Mouse (Mus musculus): ENCODE data around the gene Cchcr1. TPM values are rescaled to one million over a fixed set of nuclear protein-coding genes. Genes with fewer than 3 reads are reported as not detected.

The Cchcr1 gene
- total RNA-seq, 1 experiment = 28.5 TPM

GRCm38 (mm10) chr17:35485702-35486101 is 31.2 kb upstream of the Cchcr1 start:
- no peaks in the 10 kb centered on the region for H3K36me3 ChIP-seq (ENCODE audit: control insufficient read depth, insufficient read depth, low read length, poor library complexity, severe bottlenecking)
- H3K27ac ChIP-seq (ENCODE audit: insufficient read depth, low read depth, low read length, poor library complexity, severe bottlenecking) = peak overlapping the region; percentile 78
- in situ Hi-C loops (cut with MboI; ENCODE audit: low sequenced_read_pairs in 2 of 2, unreplicated experiment in 2 of 2) = no loop called here
- DNase-seq (ENCODE audit: low read depth, low spot score) = peak; percentile 74
- peaks cover 2 to 22% of the 10 kb centered on the region in 2 experiments; a peak in 3 of 4 replicates for H3K4me1 ChIP-seq (ENCODE audit: control insufficient read depth in 2 of 2, insufficient read depth in 2 of 2, low read length in 2 of 2, poor library complexity in 1 of 2)
- H3K9ac ChIP-seq (ENCODE audit: insufficient read depth, low read depth, low read length, poor library complexity, severe bottlenecking) = no peak overlapping the region
- TF ChIP-seq MAFK (IDR thresholded peaks at IDR 0.05; ENCODE audit: insufficient read depth, low read depth, low read length) = no peak
- TF ChIP-seq ZC3H11A (IDR thresholded peaks at IDR 0.05; ENCODE audit: borderline replicate concordance, low read depth, low read length) = no peak
- TF ChIP-seq HCFC1 (IDR thresholded peaks at IDR 0.05; ENCODE audit: borderline replicate concordance, insufficient read depth, low read length) = peak; percentile 43; the same call in 1 of the 2 replicates
- no peak overlapping the region for H3K4me3 ChIP-seq (ENCODE audit: insufficient read depth in 1 of 2, low read depth in 1 of 2, low read length in 2 of 2, poor library complexity in 1 of 2, severe bottlenecking in 1 of 2)
- H3K9me3 ChIP-seq (ENCODE audit: control insufficient read depth, insufficient read depth, low read depth, low read length) = no peaks in the 10 kb centered on the region

DNA sequence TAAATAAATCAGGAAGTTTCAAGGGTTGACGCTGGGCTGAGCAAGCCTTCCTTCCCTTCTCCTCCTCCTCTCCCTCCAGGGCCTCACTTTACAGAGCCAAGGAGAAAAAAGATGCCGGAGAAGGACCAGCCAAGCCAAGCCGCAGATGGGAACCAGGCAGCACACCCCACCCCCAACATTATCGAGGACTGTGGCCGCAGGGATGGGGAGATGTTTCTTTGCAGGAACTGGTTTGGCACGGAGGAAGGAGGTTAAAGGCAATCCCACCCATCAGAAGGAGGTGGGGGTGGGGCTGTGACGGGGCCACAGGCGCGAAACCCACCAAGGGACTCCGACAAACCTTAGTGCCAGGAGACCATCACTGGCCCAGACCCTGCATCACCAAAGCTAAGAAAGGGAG is 30.2 kb upstream of the Cchcr1 start:
- Histone ChIP-seq H3K4me3 (ENCODE audit: insufficient read depth in 1 of 2, low read depth in 1 of 2, low read length in 2 of 2, poor library complexity in 1 of 2, severe bottlenecking in 1 of 2) (peak overlapping the region in 1 of 2 experiments; percentile 10; a peak in 1 of 4 replicates), H3K27ac (ENCODE audit: insufficient read depth, low read depth, low read length, poor library complexity, severe bottlenecking) (peak overlapping the region; percentile 52), H3K9me3 (ENCODE audit: control insufficient read depth, insufficient read depth, low read depth, low read length) (no peaks in the 10 kb centered on the region), H3K9ac (ENCODE audit: insufficient read depth, low read depth, low read length, poor library complexity, severe bottlenecking) (peak overlapping the region; percentile 6; the same call in 1 of the 2 replicates), H3K36me3 (ENCODE audit: control insufficient read depth, insufficient read depth, low read length, poor library complexity, severe bottlenecking) (no peaks in the 10 kb centered on the region), H3K4me1 (ENCODE audit: control insufficient read depth in 2 of 2, insufficient read depth in 2 of 2, low read length in 2 of 2, poor library complexity in 1 of 2) (peaks cover 2 to 28% of the 10 kb centered on the region in 2 experiments; a peak in 3 of 4 replicates)
- in situ Hi-C loops (cut with MboI; ENCODE audit: low sequenced_read_pairs in 2 of 2, unreplicated experiment in 2 of 2) = no loop called here
- TF ChIP-seq HCFC1 (IDR thresholded peaks at IDR 0.05; ENCODE audit: borderline replicate concordance, insufficient read depth, low read length) = no peak
- peak; percentile 58; the same call in 1 of the 2 replicates for TF ChIP-seq ZNF384 (IDR thresholded peaks at IDR 0.05; ENCODE audit: low read depth, low read length)
- no peak for DNase-seq (ENCODE audit: low read depth, low spot score)

- H3K9ac ChIP-seq (ENCODE audit: insufficient read depth, low read depth, low read length, poor library complexity, severe bottlenecking) = no peak overlapping the region
- no peak for TF ChIP-seq ZNF384 (IDR thresholded peaks at IDR 0.05; ENCODE audit: low read depth, low read length)
- TF ChIP-seq HCFC1 (IDR thresholded peaks at IDR 0.05; ENCODE audit: borderline replicate concordance, insufficient read depth, low read length) = no peak
- no peak for TF ChIP-seq MAFK (IDR thresholded peaks at IDR 0.05; ENCODE audit: insufficient read depth, low read depth, low read length)
- TF ChIP-seq ZC3H11A (IDR thresholded peaks at IDR 0.05; ENCODE audit: borderline replicate concordance, low read depth, low read length) = no peak
- no peak for TF ChIP-seq CHD2 (IDR thresholded peaks at IDR 0.05; ENCODE audit: low read depth, low read length)
- H3K4me1 ChIP-seq (ENCODE audit: control insufficient read depth in 2 of 2, insufficient read depth in 2 of 2, low read length in 2 of 2, poor library complexity in 1 of 2) = peaks cover 2 to 28% of the 10 kb centered on the region in 2 experiments; a peak in 3 of 4 replicates
- no peaks in the 10 kb centered on the region for H3K36me3 ChIP-seq (ENCODE audit: control insufficient read depth, insufficient read depth, low read length, poor library complexity, severe bottlenecking)
- H3K9me3 ChIP-seq (ENCODE audit: control insufficient read depth, insufficient read depth, low read depth, low read length) = no peaks in the 10 kb centered on the region
- in situ Hi-C loops (cut with MboI; ENCODE audit: low sequenced_read_pairs in 2 of 2, unreplicated experiment in 2 of 2) = no loop called here
- H3K27ac ChIP-seq (ENCODE audit: insufficient read depth, low read depth, low read length, poor library complexity, severe bottlenecking) = peak overlapping the region; percentile 63; the same call in 1 of the 2 replicates
- DNase-seq (ENCODE audit: low read depth, low spot score) = no peak
- no peak overlapping the region for H3K4me3 ChIP-seq (ENCODE audit: insufficient read depth in 1 of 2, low read depth in 1 of 2, low read length in 2 of 2, poor library complexity in 1 of 2, severe bottlenecking in 1 of 2)
Measured at GRCm38 (mm10) chr17:35488041-35488440, 28.9 kb upstream of the Cchcr1 start.

DNA sequence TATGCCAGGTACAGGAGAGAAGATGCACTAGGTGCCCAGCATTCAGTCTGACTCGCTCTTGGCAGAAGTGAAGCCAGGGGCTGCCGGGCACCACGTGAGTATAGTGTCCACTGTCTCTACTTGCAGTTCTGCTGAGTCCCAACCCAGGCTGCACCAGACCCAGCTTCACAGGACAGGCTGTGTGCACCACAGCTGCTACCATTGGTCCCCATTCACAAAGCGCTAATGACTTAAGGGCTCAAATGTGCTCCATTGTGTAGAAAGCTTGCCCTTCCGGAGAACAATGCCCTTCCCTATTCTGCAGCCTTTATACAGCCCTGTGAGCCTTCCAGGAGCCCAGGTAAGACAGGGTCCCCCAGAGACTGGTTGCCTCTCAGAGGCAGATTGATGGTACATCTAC is 26.6 kb upstream of the Cchcr1 start:
- TF ChIP-seq CHD2 (IDR thresholded peaks at IDR 0.05; ENCODE audit: low read depth, low read length) (0 out of 2 replicates have a peak, but pooled peaks have one; percentile 26), HCFC1 (IDR thresholded peaks at IDR 0.05; ENCODE audit: borderline replicate concordance, insufficient read depth, low read length) (no peak)
- peak overlapping the region; percentile 80; the same call in 1 of the 2 replicates for H3K27ac ChIP-seq (ENCODE audit: insufficient read depth, low read depth, low read length, poor library complexity, severe bottlenecking)

GRCm38 (mm10) chr17:35497124-35497523 is 19.8 kb upstream of the Cchcr1 start:
- TF ChIP-seq HCFC1 (IDR thresholded peaks at IDR 0.05; ENCODE audit: borderline replicate concordance, insufficient read depth, low read length) = no peak
- TF ChIP-seq CHD2 (IDR thresholded peaks at IDR 0.05; ENCODE audit: low read depth, low read length) = no peak
- no peak for TF ChIP-seq ZC3H11A (IDR thresholded peaks at IDR 0.05; ENCODE audit: borderline replicate concordance, low read depth, low read length)
- no peak for TF ChIP-seq MAFK (IDR thresholded peaks at IDR 0.05; ENCODE audit: insufficient read depth, low read depth, low read length)
- TF ChIP-seq ZNF384 (IDR thresholded peaks at IDR 0.05; ENCODE audit: low read depth, low read length) = no peak
- DNase-seq (ENCODE audit: low read depth, low spot score) = no peak
- Histone ChIP-seq H3K4me1 (ENCODE audit: control insufficient read depth in 2 of 2, insufficient read depth in 2 of 2, low read length in 2 of 2, poor library complexity in 1 of 2) (peaks cover 2 to 21% of the 10 kb centered on the region in 2 experiments; a peak in 3 of 4 replicates), H3K9ac (ENCODE audit: insufficient read depth, low read depth, low read length, poor library complexity, severe bottlenecking) (no peak overlapping the region), H3K9me3 (ENCODE audit: control insufficient read depth, insufficient read depth, low read depth, low read length) (no peaks in the 10 kb centered on the region), H3K36me3 (ENCODE audit: control insufficient read depth, insufficient read depth, low read length, poor library complexity, severe bottlenecking) (no peaks in the 10 kb centered on the region), H3K4me3 (ENCODE audit: insufficient read depth in 1 of 2, low read depth in 1 of 2, low read length in 2 of 2, poor library complexity in 1 of 2, severe bottlenecking in 1 of 2) (no peak overlapping the region), H3K27ac (ENCODE audit: insufficient read depth, low read depth, low read length, poor library complexity, severe bottlenecking) (no peak overlapping the region)
- in situ Hi-C loops (cut with MboI; ENCODE audit: low sequenced_read_pairs in 2 of 2, unreplicated experiment in 2 of 2) = no loop called here

More for the DNA sequence above, 26.6 kb upstream of the Cchcr1 start:
- in situ Hi-C loops (cut with MboI; ENCODE audit: low sequenced_read_pairs in 2 of 2, unreplicated experiment in 2 of 2) = no loop called here
- no peaks in the 10 kb centered on the region for H3K9me3 ChIP-seq (ENCODE audit: control insufficient read depth, insufficient read depth, low read depth, low read length)
- peak overlapping the region in 1 of 2 experiments; percentile 22; a peak in 1 of 4 replicates for H3K4me3 ChIP-seq (ENCODE audit: insufficient read depth in 1 of 2, low read depth in 1 of 2, low read length in 2 of 2, poor library complexity in 1 of 2, severe bottlenecking in 1 of 2)
- DNase-seq (ENCODE audit: low read depth, low spot score) = peak; percentile 63
- peak overlapping the region; percentile 30; the same call in 1 of the 2 replicates for H3K9ac ChIP-seq (ENCODE audit: insufficient read depth, low read depth, low read length, poor library complexity, severe bottlenecking)
- peaks cover 2 to 28% of the 10 kb centered on the region in 2 experiments; a peak in 3 of 4 replicates for H3K4me1 ChIP-seq (ENCODE audit: control insufficient read depth in 2 of 2, insufficient read depth in 2 of 2, low read length in 2 of 2, poor library complexity in 1 of 2)
- no peaks in the 10 kb centered on the region for H3K36me3 ChIP-seq (ENCODE audit: control insufficient read depth, insufficient read depth, low read length, poor library complexity, severe bottlenecking)

Measured in ES-E14 (cell line).